Mouse (Mus musculus) kidney, adult 9 months (tissue): ENCODE measurements at regions not wholly inside any gene's neighbourhood (a gene's known extent, or its start where the extent isn't known, plus 50 kb on each side); places are given as distances from the start of the nearest gene placed in this dataset.
A peak's percentile ranks its signal among the peaks of the same experiment; 100 is the strongest.

Experiments used
- DNase-seq: peaks from one replicate; pipeline ENCODE4 v3.0.0; 2022

GRCm38 (mm10) chr10:98857395-98857794 lies 56.8 kb upstream of the Atp2b1 start:
- DNase-seq = peak; percentile 78

- no peak for DNase-seq
Measured at GRCm38 (mm10) chr10:98861521-98861920, 52.7 kb upstream of the Atp2b1 start.

DNA sequence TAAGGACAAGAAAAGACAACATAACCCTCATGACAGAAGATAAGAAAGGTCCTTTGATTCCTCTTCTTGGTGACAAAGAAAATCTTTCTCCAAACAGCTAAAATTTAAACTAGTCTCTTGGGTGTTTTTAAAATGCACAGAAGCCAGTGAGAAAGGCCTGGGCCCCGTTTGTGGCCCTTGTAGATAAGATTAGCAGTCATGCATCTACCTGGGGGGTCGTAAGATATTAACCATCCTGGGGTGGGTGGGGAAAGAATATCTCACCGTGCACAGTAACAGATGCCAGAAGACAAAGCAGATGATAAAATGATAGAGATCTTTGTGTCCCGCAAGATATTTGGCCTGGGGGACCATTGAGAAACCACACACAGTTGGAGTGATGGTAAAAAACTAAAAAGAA lies 51.5 kb upstream of the Atp2b1 start:
- no peak for DNase-seq

DNA sequence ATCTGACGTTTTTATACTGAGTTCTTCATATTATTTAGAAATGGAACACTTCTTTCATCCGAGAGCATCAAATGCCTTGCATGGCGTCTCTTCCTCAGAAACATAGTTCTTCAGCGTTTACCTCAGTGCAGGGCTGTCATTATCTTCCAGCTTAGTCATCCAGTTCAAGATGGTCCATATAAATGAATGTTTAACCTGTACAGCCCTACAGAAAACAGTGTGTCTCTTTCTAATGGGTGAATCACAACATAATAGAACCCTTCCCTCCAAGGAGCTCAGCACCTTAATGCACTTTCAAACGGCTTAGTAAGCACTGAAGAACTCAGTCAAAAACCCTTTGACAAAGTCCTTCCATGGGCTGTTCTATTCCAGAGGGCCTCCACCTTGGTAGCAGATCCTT lies 49.8 kb upstream of the Atp2b1 start:
- no peak for DNase-seq
